Mouse (Mus musculus): ENCODE results near the gene Olfr611.
"Not testable (repeated sequence)": the region's sequence is repeated elsewhere in the genome, so short reads cannot be mapped to it uniquely, and the experiment has no call there.

Gene Olfr611

GRCm38 (mm10) chr7:103520746-103521145 is at the start of gene Olfr611:
Olfr611 (minus strand) TSS chr7:103520846.
- DNase-seq = not testable (repeated sequence)

DNA sequence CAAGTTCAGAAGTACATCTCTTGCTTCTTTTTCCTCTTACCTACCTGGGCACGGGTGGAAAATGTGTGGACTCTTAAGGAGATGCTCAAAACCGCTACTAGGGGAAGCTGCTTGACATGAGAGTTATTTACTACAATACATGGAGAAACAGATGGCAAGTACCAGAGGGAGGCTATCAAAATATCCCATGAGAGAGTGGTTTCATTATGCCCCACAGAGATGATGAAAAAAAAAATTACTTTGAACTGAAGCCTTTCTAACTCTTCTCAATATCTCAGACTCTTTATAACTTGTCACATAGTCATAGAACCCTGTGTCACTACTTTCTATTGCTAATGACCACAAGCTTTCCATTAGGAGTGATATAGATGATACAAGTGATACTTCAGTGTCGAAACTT is 48.4 kb upstream of the Olfr611 start, which contains the start of gene Olfr616:
Gene Olfr616 (minus strand): TSS at position 101 of the 400 bp plus-strand sequence.
- DNase-seq = no peak

GRCm38 (mm10) chr7:103555779-103556178 is 35.1 kb upstream of the Olfr611 start, which contains the start of gene Olfr615:
Olfr615 (plus strand) TSS chr7:103556079.
- DNase-seq = no peak

DNA sequence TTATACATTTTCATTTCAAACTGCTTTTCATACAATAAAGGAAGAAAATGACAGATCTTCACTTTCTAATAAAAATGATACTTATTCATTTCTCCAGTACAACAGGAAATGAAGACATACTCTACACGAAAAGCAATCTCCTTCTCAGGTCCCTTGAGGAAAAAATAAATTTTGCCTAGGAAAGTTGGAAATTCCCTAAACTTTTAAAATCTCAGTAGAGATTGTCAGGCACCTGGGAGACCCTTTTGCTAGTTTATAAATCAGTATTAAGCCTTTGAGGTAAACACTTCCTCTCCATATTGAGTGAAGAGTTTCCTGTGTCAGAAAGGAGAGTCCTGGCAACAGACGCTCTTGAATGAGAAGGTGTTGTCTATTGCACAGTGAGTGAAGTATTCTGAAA is 27.1 kb upstream of the Olfr611 start, which contains the start of gene Olfr613:
Gene Olfr613 (plus strand): TSS at position 301 of the 400 bp plus-strand sequence.
- no peak for DNase-seq

GRCm38 (mm10) chr7:103542617-103543016 is 22.0 kb upstream of the Olfr611 start, which contains the start of gene Olfr612:
Olfr612 (minus strand) TSS chr7:103542717.
- DNase-seq = not testable (repeated sequence)

DNA sequence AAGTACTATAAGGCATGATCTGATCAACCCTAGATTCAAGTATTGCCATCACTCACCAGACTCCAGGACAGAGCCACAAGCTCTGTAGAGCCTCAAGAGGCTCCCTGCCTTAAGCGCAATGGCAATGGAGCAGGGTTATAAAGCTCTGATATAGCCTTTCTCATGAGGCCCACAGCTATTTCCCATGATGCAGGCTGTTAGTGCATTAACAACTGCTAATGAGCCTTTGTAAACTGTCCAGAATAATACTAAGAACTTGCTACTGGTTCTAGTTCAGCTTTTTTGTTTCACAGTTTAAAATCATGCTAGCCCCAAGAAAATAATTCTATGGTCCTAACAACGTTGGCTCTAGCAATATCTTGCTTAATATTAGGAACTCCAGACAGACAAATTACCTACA is 8.6 kb downstream of the Olfr611 start, which contains the start of gene Olfr610:
Gene Olfr610 (minus strand): TSS at position 101 of the 400 bp plus-strand sequence.
- DNase-seq = no peak

- no peak for DNase-seq
These were observed 22.7 kb downstream of the Olfr611 start, which contains the start of gene Olfr609 for GRCm38 (mm10) chr7:103497962-103498361. Olfr609 (minus strand) TSS chr7:103498062.

DNA sequence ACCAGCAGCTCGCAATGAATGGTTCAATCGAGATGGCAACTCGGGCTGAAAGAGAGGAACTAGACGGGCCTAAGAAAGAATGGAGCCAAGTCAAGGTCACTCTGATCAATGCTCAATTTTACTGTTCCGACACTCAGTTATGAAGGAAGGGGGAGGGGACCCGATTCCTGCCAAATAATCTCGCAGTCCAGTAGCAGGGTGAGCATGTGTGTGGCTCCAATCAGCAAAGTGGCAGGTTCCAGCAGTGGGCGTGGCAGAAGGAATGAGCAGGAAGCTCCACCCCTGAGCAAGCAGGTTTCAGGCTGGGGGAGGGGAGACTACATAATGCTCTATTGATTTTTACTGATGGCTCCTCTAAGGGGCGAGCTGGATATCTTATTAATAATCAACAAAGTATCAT is 43.5 kb downstream of the Olfr611 start:
- DNase-seq = not testable (repeated sequence)

- no peak for DNase-seq
These were observed 51.1 kb downstream of the Olfr611 start, which contains the start of gene Olfr608 for GRCm38 (mm10) chr7:103469577-103469976. Olfr608 (plus strand) TSS chr7:103469877.

Measured in kidney, postnatal 4 days (tissue).